Mouse (Mus musculus) E14TG2a.4 (cell line): ENCODE measurements around the gene Med7.

Experiments
- CTCF ChIP-seq: conservative IDR thresholded peaks from 2 replicates; pipeline ENCODE4 v1.5.1; 2014; ENCODE audit warnings: low read length
- NANOG ChIP-seq: IDR thresholded peaks from 2 replicates; pipeline ENCODE4 v1.6.1; 2014; ENCODE audit warnings: borderline replicate concordance, low read length, mixed read lengths

DNA sequence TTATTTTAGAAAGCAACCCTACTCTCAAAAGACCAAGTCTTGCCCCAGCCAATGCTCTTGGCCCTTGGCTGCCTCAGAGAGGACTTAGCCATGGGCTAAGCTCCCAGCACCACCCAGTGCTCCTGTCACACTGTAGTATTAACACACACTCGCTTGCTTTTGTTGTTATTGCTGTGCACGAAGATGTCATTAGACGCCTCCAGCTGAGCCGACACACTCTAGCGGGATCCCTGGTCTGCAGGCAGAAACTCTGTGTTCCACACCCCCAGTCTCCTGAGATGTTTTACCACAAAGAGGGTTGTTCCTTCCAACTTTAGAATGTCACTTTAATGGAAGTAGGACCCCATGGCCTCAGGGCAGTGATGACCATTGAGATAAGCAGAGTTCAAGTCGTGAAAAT, 48.3 kb upstream of the Med7 start:
- TF ChIP-seq CTCF (no peak), NANOG (no peak)
